Mouse (Mus musculus) hindbrain, embryonic 16.5 days (tissue): ENCODE results near the gene Ddr2. TPM values are rescaled to one million over a fixed set of nuclear protein-coding genes. Genes with fewer than 3 reads are reported as not detected.

ENCODE experiments used
- ATAC-seq: fragments of 200-750 bp; cut with Nextera tagmentation; 2 replicates; pipeline ENCODE4 v1.8.0; 2017; ENCODE audit warnings: moderate TSS enrichment, moderate library complexity
- H3K27ac ChIP-seq: fragments of 300-500 bp; sonication (generic); 2 replicates; pipeline ENCODE4 v1.5.1; 2014; ENCODE audit warnings: low read depth, mild to moderate bottlenecking, control low read depth, low read length, moderate library complexity
- H3K27me3 ChIP-seq: fragments of 300-500 bp; sonication (generic); replicated peaks from 2 replicates; pipeline ENCODE4 v1.6.1; 2014; ENCODE audit warnings: low read length; ENCODE audit not compliant: control insufficient read depth, insufficient read depth
- H3K36me3 ChIP-seq: fragments of 300-500 bp; sonication (generic); 2 replicates; pipeline ENCODE4 v1.6.1; 2014; ENCODE audit warnings: mild to moderate bottlenecking, low read length, moderate library complexity, mixed read lengths; ENCODE audit not compliant: control insufficient read depth, insufficient read depth
- H3K4me1 ChIP-seq: fragments of 300-500 bp; sonication (generic); 2 replicates; pipeline ENCODE4 v1.6.1; 2014; ENCODE audit warnings: low read depth, low read length; ENCODE audit not compliant: control insufficient read depth, insufficient read depth
- H3K4me2 ChIP-seq: fragments of 300-500 bp; sonication (generic); 2 replicates; pipeline ENCODE4 v1.6.1; 2014; ENCODE audit warnings: mild to moderate bottlenecking, low read length, control low read depth, moderate library complexity
- H3K4me3 ChIP-seq: fragments of 300-500 bp; sonication (generic); 2 replicates; pipeline ENCODE4 v1.5.1; 2014; ENCODE audit warnings: mild to moderate bottlenecking, low read length, control low read depth, moderate library complexity
- H3K9ac ChIP-seq: fragments of 300-500 bp; sonication (generic); 2 replicates; pipeline ENCODE4 v1.6.1; 2014; ENCODE audit warnings: low read depth, mild to moderate bottlenecking, control low read depth, low read length, moderate library complexity
- H3K9me3 ChIP-seq: fragments of 300-500 bp; sonication (generic); 2 replicates; pipeline ENCODE4 v1.6.1; 2014; ENCODE audit warnings: mild to moderate bottlenecking, low read length, moderate library complexity; ENCODE audit not compliant: control insufficient read depth
- WGBS: fragments of 180-500 bp; shearing (Covaris S2); extraction: QIAGEN DNeasy Blood & Tissue Kit; methylation state at CpG from one replicate; pipeline ENCODE4 v1.1.7; 2014; 5-methylcytosine and 5-hydroxymethylcytosine counted together
- polyA plus RNA-seq: library from polyadenylated mRNA; unstranded; fragments of >200 nt; fragmentation: Nextera tagmentation; extraction: Ambion mirVana; gene quantifications from 2 replicates; pipeline ENCODE4 v1.2.1, GENCODE M21; 2015

The Ddr2 gene
- polyA plus RNA-seq, 1 experiment from 2014 or later: 7.7 TPM

- peaks cover 18% of the 10 kb centered on the region for H3K36me3 ChIP-seq
- H3K4me3 ChIP-seq: no peak overlapping the region
- no peak overlapping the region for H3K9ac ChIP-seq
- no peak overlapping the region for H3K4me2 ChIP-seq
- no peaks in the 10 kb centered on the region for H3K27me3 ChIP-seq
- no peak overlapping the region for H3K27ac ChIP-seq
- H3K4me1 ChIP-seq: no peaks in the 10 kb centered on the region
- 82% methylated on average over 9 of the region's 9 CpGs for WGBS
- ATAC-seq: no peak
- no peaks in the 10 kb centered on the region for H3K9me3 ChIP-seq
Observed at GRCm38 (mm10) chr1:170147651-170148448, 37.3 kb upstream of the Ddr2 start.

GRCm38 (mm10) chr1:170145606-170146005, 35.0 kb upstream of the Ddr2 start:
- Histone ChIP-seq H3K4me2 (no peak overlapping the region), H3K4me1 (no peaks in the 10 kb centered on the region), H3K36me3 (peaks cover 21% of the 10 kb centered on the region), H3K27ac (no peak overlapping the region), H3K4me3 (no peak overlapping the region), H3K9me3 (no peaks in the 10 kb centered on the region), H3K27me3 (no peaks in the 10 kb centered on the region), H3K9ac (no peak overlapping the region)
- WGBS: 93% methylated on average over 4 of the region's 4 CpGs
- no peak for ATAC-seq

- no peak for ATAC-seq
- WGBS: 84% methylated on average over 8 of the region's 8 CpGs
- no peaks in the 10 kb centered on the region for H3K4me1 ChIP-seq
Observed at GRCm38 (mm10) chr1:170142256-170142871, 31.8 kb upstream of the Ddr2 start.

GRCm38 (mm10) chr1:170141626-170142025, 31.1 kb upstream of the Ddr2 start:
- H3K9me3 ChIP-seq: no peaks in the 10 kb centered on the region
- H3K27ac ChIP-seq: no peak overlapping the region
- H3K27me3 ChIP-seq: no peaks in the 10 kb centered on the region
- no peak overlapping the region for H3K4me2 ChIP-seq
- H3K4me3 ChIP-seq: no peak overlapping the region
- ATAC-seq: no peak
- H3K9ac ChIP-seq: no peak overlapping the region
- 94% methylated on average over 5 of the region's 5 CpGs for WGBS
- H3K4me1 ChIP-seq: no peaks in the 10 kb centered on the region
- peaks cover 9% of the 10 kb centered on the region; the same call in 1 of the 2 replicates for H3K36me3 ChIP-seq

More at GRCm38 (mm10) chr1:170142256-170142871, 31.8 kb upstream of the Ddr2 start:
- Histone ChIP-seq H3K9ac (no peak overlapping the region), H3K36me3 (peaks cover 9% of the 10 kb centered on the region; the same call in 1 of the 2 replicates), H3K4me2 (no peak overlapping the region), H3K27ac (no peak overlapping the region), H3K9me3 (no peaks in the 10 kb centered on the region), H3K27me3 (no peaks in the 10 kb centered on the region), H3K4me3 (no peak overlapping the region)

GRCm38 (mm10) chr1:170136351-170137009, 25.9 kb upstream of the Ddr2 start:
- 21% methylated on average over 7 of the region's 7 CpGs for WGBS
- Histone ChIP-seq H3K27me3 (no peaks in the 10 kb centered on the region), H3K9ac (no peak overlapping the region), H3K27ac (no peak overlapping the region), H3K4me1 (no peaks in the 10 kb centered on the region), H3K4me2 (no peak overlapping the region), H3K4me3 (no peak overlapping the region), H3K9me3 (no peaks in the 10 kb centered on the region), H3K36me3 (no peaks in the 10 kb centered on the region)
- ATAC-seq: peak; percentile 90

- no peaks in the 10 kb centered on the region for H3K9me3 ChIP-seq
- WGBS: 86% methylated on average over 8 of the region's 8 CpGs
- no peak overlapping the region for H3K4me3 ChIP-seq
- no peak overlapping the region for H3K27ac ChIP-seq
- no peak overlapping the region for H3K4me2 ChIP-seq
- no peaks in the 10 kb centered on the region for H3K27me3 ChIP-seq
- no peaks in the 10 kb centered on the region for H3K36me3 ChIP-seq
- ATAC-seq: no peak
- no peak overlapping the region for H3K9ac ChIP-seq
- H3K4me1 ChIP-seq: no peaks in the 10 kb centered on the region
Observed at GRCm38 (mm10) chr1:170134264-170134663, 23.7 kb upstream of the Ddr2 start.

- Histone ChIP-seq H3K27ac (no peak overlapping the region), H3K9me3 (no peaks in the 10 kb centered on the region), H3K4me2 (no peak overlapping the region), H3K27me3 (no peaks in the 10 kb centered on the region), H3K9ac (no peak overlapping the region), H3K4me1 (no peaks in the 10 kb centered on the region), H3K36me3 (no peaks in the 10 kb centered on the region), H3K4me3 (no peak overlapping the region)
- WGBS: 71% methylated on average over 3 of the region's 3 CpGs
- no peak for ATAC-seq
Observed at GRCm38 (mm10) chr1:170130962-170131361, 20.4 kb upstream of the Ddr2 start.

GRCm38 (mm10) chr1:170124644-170125043, 14.1 kb upstream of the Ddr2 start:
- H3K36me3 ChIP-seq: no peaks in the 10 kb centered on the region
- no peaks in the 10 kb centered on the region for H3K9me3 ChIP-seq
- H3K4me3 ChIP-seq: no peak overlapping the region
- H3K9ac ChIP-seq: no peak overlapping the region
- H3K4me1 ChIP-seq: no peaks in the 10 kb centered on the region
- no peak overlapping the region for H3K4me2 ChIP-seq
- ATAC-seq: no peak
- no peak overlapping the region for H3K27ac ChIP-seq
- no peaks in the 10 kb centered on the region for H3K27me3 ChIP-seq
- WGBS: 65% methylated on average over 2 of the region's 2 CpGs

- no peak overlapping the region for H3K4me2 ChIP-seq
- no peaks in the 10 kb centered on the region for H3K9me3 ChIP-seq
- H3K27me3 ChIP-seq: no peaks in the 10 kb centered on the region
- 83% methylated on average over 6 of the region's 6 CpGs for WGBS
- no peak overlapping the region for H3K4me3 ChIP-seq
- ATAC-seq: no peak
- H3K36me3 ChIP-seq: no peaks in the 10 kb centered on the region
- no peaks in the 10 kb centered on the region for H3K4me1 ChIP-seq
- H3K9ac ChIP-seq: no peak overlapping the region
- H3K27ac ChIP-seq: no peak overlapping the region
Observed at GRCm38 (mm10) chr1:170113616-170114015, 3.1 kb upstream of the Ddr2 start.
